Mouse (Mus musculus) left cerebral cortex, adult 2 months (tissue): Measurements from ENCODE around the gene Lars2. TPM values are rescaled to one million over a fixed set of nuclear protein-coding genes. Genes with fewer than 3 reads are reported as not detected.
"Not testable (repeated sequence)": the region's sequence is repeated elsewhere in the genome, so short reads cannot be mapped to it uniquely, and the experiment has no call there.

Experiments used
- DNase-seq, 2 experiments: peaks; one replicate each; pipeline ENCODE4 v3.0.0; 2021 to 2022; ENCODE audit warnings: low spot score in 2 of 2, mixed read lengths in 1 of 2; ENCODE audit errors: extremely low spot score in 1 of 2
- H3K27ac ChIP-seq: fragments of 200-600 bp; 2 replicates; pipeline ENCODE4 v1.8.1; 2022
- H3K4me3 ChIP-seq: fragments of 200-600 bp; 2 replicates; pipeline ENCODE4 v1.8.1; 2022
- CTCF ChIP-seq: fragments of 200-600 bp; IDR thresholded peaks from 2 replicates; pipeline ENCODE4 v1.8.1; 2022; ENCODE audit warnings: antibody characterized with exemption, mild to moderate bottlenecking, moderate library complexity
- intact Hi-C: fragments of 180-260 bp; cut with DNase I; formaldehyde crosslinking; loops from one replicate; pipeline ENCODE4 v1.15.1; 2025
- long read RNA-seq, 2 experiments: library from polyadenylated mRNA; stranded (forward); transcript quantifications; one replicate each; pipeline ENCODE4 v2.0.0; 2021; ENCODE audit warnings: borderline mapping rate in 2 of 2
- total RNA-seq, 2 experiments: library from RNA; stranded (reverse); gene quantifications; 2 replicates each; pipeline ENCODE4 v1.2.3; 2021

Gene Lars2
- total RNA-seq, result 10 to 100 TPM; 29.6 to 56.2 TPM
- long read RNA-seq, experiment 1, transcript Lars2-201 (21 exons, 3,894 nt), result major isoform, 7 of 10 reads
- long read RNA-seq, experiment 1, partial matches to known transcripts, result 1 of 10 reads
- long read RNA-seq, experiment 1, other reads (novel, unspliced or antisense), result 1 of 10 reads
- long read RNA-seq, experiment 2, partial matches to known transcripts, result 1 of 4 reads
- long read RNA-seq, experiment 2, other reads (novel, unspliced or antisense), result 0 of 4 reads

DNA sequence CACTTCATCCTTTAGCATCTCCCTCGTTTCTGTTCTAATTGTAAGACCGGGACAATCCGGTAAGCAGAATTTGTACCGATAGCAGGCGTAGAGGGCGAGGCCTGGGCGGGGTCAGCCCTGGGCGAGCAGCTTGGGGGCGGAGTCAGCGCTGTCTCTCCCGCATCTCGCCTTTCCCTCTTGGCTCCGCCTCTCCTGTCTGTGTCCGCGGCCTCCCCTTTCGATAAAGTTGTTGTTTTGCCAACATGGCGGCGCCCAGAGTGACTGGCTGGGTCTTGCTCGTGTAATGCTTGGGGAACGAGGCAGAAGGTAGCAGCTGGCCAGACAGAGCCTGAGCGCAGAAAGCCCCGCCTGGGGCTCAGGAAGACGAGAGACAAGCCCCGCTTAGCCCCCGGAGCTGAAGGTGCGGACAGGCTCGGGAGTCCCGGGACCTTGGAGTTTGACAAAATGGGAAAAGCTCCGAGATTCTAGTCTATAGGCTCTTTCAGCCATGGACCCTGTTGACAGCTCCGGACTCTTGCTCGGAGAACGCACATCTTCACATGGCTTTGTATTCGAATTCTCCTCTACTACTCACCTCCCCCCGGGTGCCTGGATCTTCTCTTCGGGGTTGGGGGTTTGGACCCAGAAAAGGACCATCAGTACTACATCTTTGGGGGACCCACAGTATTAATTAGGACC lies at the start of gene Lars2:
Gene Lars2, plus strand, starts transcription at position 220 of the 678 bp plus-strand sequence.
- H3K27ac ChIP-seq, result peak within 1 kb of the TSS; percentile 62
- DNase-seq, result peak; percentile 89 to 90
- no peak for TF ChIP-seq CTCF
- intact Hi-C loops, result loop anchor here (5.0 kb wide), 2 partner anchors 110 to 210 kb away; no protein-coding TSS in a partner anchor
- peak within 1 kb of the TSS; percentile 78 for H3K4me3 ChIP-seq

- no peak overlapping the region for H3K27ac ChIP-seq
- intact Hi-C loops, result no loop called here
- H3K4me3 ChIP-seq, result no peak overlapping the region
- TF ChIP-seq CTCF, result no peak
- DNase-seq, result no peak
Measured at GRCm38 (mm10) chr9:123326106-123326505, 40.6 kb upstream of the Lars2 start.

DNA sequence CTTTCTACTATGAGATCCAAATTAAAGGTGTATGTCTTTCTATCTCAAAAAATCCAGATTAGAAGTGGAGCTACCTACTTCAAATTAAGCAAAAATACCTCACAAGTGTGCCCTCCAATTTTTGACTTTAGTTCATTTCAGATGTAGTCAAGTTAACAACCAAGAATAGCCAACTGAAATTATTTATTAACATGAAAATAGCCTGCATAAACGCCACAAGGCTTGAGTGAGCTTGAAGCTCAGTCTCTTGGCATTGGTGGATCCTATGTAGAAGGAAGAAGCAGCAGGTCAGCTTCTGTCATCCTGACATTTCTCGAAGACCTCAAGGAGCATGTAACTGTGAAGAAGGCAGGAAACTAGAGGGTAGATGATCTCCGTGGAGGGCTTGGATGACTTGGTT lies 38.4 kb upstream of the Lars2 start:
- no peak overlapping the region for H3K4me3 ChIP-seq
- no peak for DNase-seq
- TF ChIP-seq CTCF, result no peak
- intact Hi-C loops, result no loop called here
- H3K27ac ChIP-seq, result no peak overlapping the region

DNA sequence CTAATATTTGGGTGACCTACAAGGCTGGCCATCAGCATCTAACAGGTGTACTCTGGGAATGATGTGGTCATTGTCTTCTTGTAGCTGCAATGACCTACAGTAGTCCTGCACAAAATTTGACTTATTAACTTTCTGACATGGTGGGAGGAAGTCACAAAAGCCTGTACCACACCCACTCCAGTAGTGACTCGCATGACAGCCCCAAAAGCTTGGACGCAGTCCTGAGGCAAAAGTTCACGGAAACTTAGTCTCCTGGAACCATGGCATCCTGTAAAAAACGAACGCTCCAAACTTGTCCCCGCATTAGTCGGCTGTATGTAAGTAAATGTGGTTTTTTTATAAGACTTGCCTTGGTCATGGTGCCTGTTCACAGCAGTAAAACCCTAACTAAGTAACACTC lies 36.9 kb upstream of the Lars2 start:
- DNase-seq, result no peak

DNA sequence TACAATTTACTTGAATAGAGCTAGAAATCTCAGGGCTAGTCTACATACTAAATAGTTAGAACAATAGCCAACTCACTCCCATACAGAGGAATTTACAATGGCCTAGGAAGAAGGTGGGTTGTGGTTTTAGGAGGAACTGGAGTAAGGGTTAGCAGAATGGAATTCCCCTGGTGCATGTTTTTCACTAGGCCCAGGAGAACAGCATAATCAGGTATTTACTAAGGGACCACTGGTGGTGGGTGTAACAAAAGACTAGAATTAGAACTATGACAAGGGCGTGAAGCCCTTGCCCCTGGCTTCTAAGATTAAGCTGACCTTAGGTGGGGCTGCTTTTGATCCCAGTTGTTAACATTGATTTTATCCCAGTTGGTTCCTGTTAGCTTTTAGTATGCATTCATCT lies 36.5 kb upstream of the Lars2 start:
- DNase-seq, H3K4me3 ChIP-seq, H3K27ac ChIP-seq, intact Hi-C loops: not testable (repeated sequence)

More for the DNA sequence above, 36.9 kb upstream of the Lars2 start:
- intact Hi-C loops, result no loop called here
- Histone ChIP-seq H3K4me3 (no peak overlapping the region), H3K27ac (no peak overlapping the region)
- no peak for TF ChIP-seq CTCF

GRCm38 (mm10) chr9:123333479-123333878 lies 33.2 kb upstream of the Lars2 start:
- TF ChIP-seq CTCF, result no peak
- Histone ChIP-seq H3K27ac (no peak overlapping the region), H3K4me3 (no peak overlapping the region)
- intact Hi-C loops, result no loop called here
- no peak for DNase-seq

- intact Hi-C loops, result no loop called here
- TF ChIP-seq CTCF, result no peak
- Histone ChIP-seq H3K4me3 (no peak overlapping the region), H3K27ac (no peak overlapping the region)
- no peak for DNase-seq
Measured at GRCm38 (mm10) chr9:123335044-123335670, 31.6 kb upstream of the Lars2 start.

- no peak overlapping the region for H3K27ac ChIP-seq
- intact Hi-C loops, result no loop called here
- no peak for TF ChIP-seq CTCF
- no peak for DNase-seq
- H3K4me3 ChIP-seq, result no peak overlapping the region
Measured at GRCm38 (mm10) chr9:123339651-123340144, 27.0 kb upstream of the Lars2 start.

DNA sequence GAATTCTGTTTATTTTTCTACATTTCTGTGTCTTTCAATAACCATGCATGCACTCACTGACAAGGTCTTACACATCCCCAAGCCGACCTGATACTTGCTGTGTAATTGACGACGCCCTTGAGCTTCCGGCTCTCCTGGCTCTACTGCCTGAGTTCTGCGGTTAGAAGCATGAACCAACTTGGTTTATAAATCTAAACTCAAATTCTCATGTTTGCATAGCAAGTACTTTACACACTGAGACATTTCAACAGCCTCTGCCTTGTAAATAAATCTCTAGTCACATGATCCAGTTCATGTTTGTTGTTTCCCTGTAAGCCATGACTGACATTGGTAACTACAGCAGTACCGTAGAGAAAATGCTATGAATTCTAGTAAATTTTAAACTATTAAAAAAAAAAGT lies 25.5 kb upstream of the Lars2 start:
- no peak for DNase-seq
- Histone ChIP-seq H3K27ac (no peak overlapping the region), H3K4me3 (no peak overlapping the region)
- TF ChIP-seq CTCF, result no peak
- intact Hi-C loops, result no loop called here

DNA sequence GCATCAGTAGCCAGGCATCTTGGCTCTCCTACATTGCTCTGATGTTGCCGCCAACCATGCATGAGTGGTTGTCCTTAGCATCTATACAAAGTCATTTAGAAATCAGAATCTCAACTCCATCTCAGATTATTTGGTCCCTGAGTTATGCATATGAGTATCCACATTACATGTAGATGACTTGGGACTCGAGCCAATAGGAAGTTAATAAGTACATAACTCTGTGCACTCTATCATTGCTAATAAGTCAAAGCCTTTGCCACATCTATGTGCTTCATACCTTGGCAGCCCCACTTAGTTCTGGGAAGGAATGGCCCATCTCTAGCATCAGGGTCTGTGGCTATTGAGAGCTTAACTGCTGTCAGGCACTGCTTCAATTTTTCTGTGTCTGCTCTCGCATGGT lies 23.7 kb upstream of the Lars2 start:
- Histone ChIP-seq H3K27ac (no peak overlapping the region), H3K4me3 (no peak overlapping the region)
- intact Hi-C loops, result no loop called here
- no peak for DNase-seq
- no peak for TF ChIP-seq CTCF

- H3K27ac ChIP-seq, H3K4me3 ChIP-seq, DNase-seq, intact Hi-C loops: not testable (repeated sequence)
Measured at GRCm38 (mm10) chr9:123349286-123349685, 17.4 kb upstream of the Lars2 start.

- intact Hi-C loops, result no loop called here
Measured at GRCm38 (mm10) chr9:123359981-123360380, 6.7 kb upstream of the Lars2 start.

More at GRCm38 (mm10) chr9:123359981-123360380, 6.7 kb upstream of the Lars2 start:
- Histone ChIP-seq H3K4me3 (no peak overlapping the region), H3K27ac (no peak overlapping the region)
- DNase-seq, result no peak
- TF ChIP-seq CTCF, result no peak
